Mouse (Mus musculus): ENCODE results near the gene Plxna4. TPM values are rescaled to one million over a fixed set of nuclear protein-coding genes. Genes with fewer than 3 reads are reported as not detected.

Plxna4 gene
- polyA plus RNA-seq, 1 experiment = not detected

DNA sequence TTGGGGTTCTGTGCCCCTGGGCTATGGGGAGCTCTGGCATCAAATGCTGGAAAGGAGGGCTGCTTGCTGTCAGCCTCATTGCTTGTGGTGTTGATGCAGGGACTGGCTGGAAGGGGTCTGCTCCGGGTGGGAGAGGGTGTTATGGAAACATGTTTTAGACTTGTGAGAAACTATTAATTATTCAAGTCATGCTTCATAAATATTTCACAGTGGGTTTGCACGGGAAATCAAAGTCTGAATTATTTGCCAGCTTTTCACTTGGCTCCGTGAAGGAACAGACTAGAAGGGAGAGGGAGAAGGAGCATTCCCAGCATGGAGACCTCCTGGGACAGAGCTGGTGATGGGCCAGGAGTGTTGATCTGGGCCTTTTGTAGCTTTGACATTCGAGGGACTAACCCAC lies 384.6 kb downstream of the Plxna4 start:
- WGBS = 41% methylated on average over 4 of the region's 4 CpGs
- no peaks in the 10 kb centered on the region for H3K4me1 ChIP-seq (ENCODE audit: control insufficient read depth, insufficient read depth, low read length)
- TF ChIP-seq POLR2A (IDR thresholded peaks at IDR 0.05; ENCODE audit: insufficient read depth, low read depth, low read length) (no peak), CTCF (IDR thresholded peaks at IDR 0.05; ENCODE audit: insufficient read depth, low read depth, low read length) (no peak)
- H3K4me3 ChIP-seq (ENCODE audit: insufficient read depth, low read depth, low read length) = no peak overlapping the region
- no peak overlapping the region for H3K27ac ChIP-seq (ENCODE audit: insufficient read depth, low read depth, low read length)

DNA sequence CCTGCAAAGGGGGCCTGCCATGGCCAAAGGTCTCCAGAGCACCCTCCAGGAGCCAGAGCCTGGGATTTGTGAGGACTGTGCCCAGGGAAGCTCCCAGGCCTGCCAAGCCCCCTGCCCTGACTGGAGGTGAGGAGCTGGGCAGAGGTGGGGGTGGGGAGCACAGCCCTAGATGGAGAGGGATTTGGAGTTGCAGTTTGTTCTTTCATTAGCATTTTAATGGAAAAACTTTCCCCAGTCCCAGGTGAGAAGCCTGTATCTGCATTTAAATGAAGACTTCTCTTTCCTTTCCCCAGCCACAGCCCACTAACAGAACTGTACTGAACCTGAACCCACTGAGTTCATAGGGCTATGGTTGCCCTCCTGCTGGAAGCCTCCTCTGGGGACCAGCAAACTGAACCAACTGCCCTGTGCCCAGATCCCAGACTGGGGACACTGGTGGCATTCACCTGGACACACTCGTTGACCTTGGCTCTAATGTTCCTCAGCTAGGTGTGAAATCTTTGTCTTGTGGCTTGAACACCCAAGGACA lies 385.3 kb downstream of the Plxna4 start:
- H3K4me3 ChIP-seq (ENCODE audit: insufficient read depth, low read depth, low read length) = no peak overlapping the region
- 54% methylated on average over 1 of the region's 1 CpGs for WGBS
- no peak for TF ChIP-seq POLR2A (IDR thresholded peaks at IDR 0.05; ENCODE audit: insufficient read depth, low read depth, low read length)
- no peak for TF ChIP-seq CTCF (IDR thresholded peaks at IDR 0.05; ENCODE audit: insufficient read depth, low read depth, low read length)
- H3K4me1 ChIP-seq (ENCODE audit: control insufficient read depth, insufficient read depth, low read length) = no peaks in the 10 kb centered on the region
- H3K27ac ChIP-seq (ENCODE audit: insufficient read depth, low read depth, low read length) = no peak overlapping the region

DNA sequence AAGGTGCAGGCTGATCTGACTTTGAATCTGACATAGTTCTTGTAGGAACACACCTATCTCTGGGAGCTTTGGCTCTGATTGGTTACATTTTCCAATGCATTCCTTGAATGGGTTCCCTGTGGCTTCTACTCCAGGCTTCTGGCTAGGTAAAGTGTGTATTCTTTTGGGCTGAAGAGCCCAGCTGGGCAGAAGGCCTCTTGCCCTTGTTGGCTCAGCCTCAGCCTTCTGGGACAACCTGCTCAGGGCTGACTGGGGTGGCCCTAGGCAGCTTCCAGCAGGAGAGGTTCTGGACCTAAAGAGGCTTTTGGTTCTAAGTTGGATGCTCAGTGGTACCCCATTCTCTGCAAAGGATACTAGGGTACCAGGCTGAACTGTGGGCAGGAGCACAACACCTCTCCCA lies 386.5 kb downstream of the Plxna4 start:
- TF ChIP-seq CTCF (IDR thresholded peaks at IDR 0.05; ENCODE audit: insufficient read depth, low read depth, low read length) (no peak), POLR2A (IDR thresholded peaks at IDR 0.05; ENCODE audit: insufficient read depth, low read depth, low read length) (no peak)
- Histone ChIP-seq H3K4me1 (ENCODE audit: control insufficient read depth, insufficient read depth, low read length) (no peaks in the 10 kb centered on the region), H3K4me3 (ENCODE audit: insufficient read depth, low read depth, low read length) (no peak overlapping the region), H3K27ac (ENCODE audit: insufficient read depth, low read depth, low read length) (no peak overlapping the region)

DNA sequence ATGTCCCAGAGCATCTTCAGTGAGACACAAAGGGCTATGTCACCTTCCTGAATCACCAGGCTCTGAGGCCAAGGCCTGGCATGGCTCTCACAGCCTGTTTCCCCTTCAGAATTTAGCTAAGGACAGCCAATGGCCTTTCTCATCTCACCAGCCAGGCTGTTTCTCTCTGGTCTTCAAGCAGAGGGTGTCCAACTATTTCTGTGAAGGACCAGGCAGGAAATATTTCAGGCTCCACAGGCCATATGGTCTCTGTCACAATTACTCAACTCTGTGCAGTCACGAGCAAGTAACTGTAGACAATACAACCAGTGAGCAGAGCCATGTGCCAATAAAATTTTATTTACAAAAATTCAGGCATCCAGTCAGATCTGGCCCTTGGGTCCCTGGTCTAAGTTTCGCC lies 388.4 kb downstream of the Plxna4 start:
- TF ChIP-seq CTCF (IDR thresholded peaks at IDR 0.05; ENCODE audit: insufficient read depth, low read depth, low read length) = no peak
- no peak for TF ChIP-seq POLR2A (IDR thresholded peaks at IDR 0.05; ENCODE audit: insufficient read depth, low read depth, low read length)
- Histone ChIP-seq H3K27ac (ENCODE audit: insufficient read depth, low read depth, low read length) (no peak overlapping the region), H3K4me3 (ENCODE audit: insufficient read depth, low read depth, low read length) (no peak overlapping the region), H3K4me1 (ENCODE audit: control insufficient read depth, insufficient read depth, low read length) (no peaks in the 10 kb centered on the region)
- 99% methylated on average over 2 of the region's 2 CpGs for WGBS

DNA sequence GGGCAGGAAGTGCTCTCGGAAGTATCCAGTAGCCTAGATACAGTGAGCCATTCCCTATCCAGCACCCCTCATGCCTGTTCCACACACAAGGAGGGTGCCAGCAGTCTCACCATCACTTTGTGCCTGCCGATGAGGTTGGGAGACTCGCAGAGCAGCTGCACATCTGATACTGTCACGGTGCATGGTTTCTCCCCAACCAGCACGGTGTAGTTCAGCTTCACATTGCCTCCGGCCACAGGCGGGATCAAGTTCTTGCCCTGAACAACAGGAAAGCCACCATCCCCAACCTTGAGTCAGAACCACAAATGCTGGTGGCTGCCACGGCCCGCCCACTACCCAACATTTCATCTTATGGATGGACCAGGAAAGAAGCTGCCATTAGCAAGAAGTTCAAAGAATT lies 391.1 kb downstream of the Plxna4 start:
- H3K27ac ChIP-seq (ENCODE audit: insufficient read depth, low read depth, low read length) = no peak overlapping the region
- WGBS = 93% methylated on average over 9 of the region's 9 CpGs
- TF ChIP-seq CTCF (IDR thresholded peaks at IDR 0.05; ENCODE audit: insufficient read depth, low read depth, low read length) (no peak), POLR2A (IDR thresholded peaks at IDR 0.05; ENCODE audit: insufficient read depth, low read depth, low read length) (no peak)
- H3K4me1 ChIP-seq (ENCODE audit: control insufficient read depth, insufficient read depth, low read length) = no peaks in the 10 kb centered on the region
- H3K4me3 ChIP-seq (ENCODE audit: insufficient read depth, low read depth, low read length) = no peak overlapping the region

DNA sequence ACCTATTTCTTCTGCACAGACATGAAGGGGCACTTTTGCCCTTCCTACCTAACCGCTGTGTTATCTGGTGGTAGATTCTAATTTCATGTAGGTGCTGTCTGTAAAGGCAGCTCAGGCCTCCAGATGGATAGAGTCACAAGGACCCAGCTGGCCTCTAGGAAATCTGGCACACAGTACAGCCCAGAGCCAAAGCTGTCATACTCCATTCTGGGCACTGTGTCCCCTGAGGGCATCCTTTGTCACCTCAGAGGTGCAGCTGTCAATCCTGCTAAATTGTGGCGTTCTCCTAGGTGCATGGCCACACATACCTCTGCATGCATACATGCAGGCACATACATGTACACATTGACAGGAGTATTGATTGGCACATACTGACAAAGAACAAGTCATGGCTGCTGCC lies 394.9 kb downstream of the Plxna4 start:
- Histone ChIP-seq H3K4me3 (ENCODE audit: insufficient read depth, low read depth, low read length) (no peak overlapping the region), H3K27ac (ENCODE audit: insufficient read depth, low read depth, low read length) (no peak overlapping the region), H3K4me1 (ENCODE audit: control insufficient read depth, insufficient read depth, low read length) (no peaks in the 10 kb centered on the region)
- TF ChIP-seq POLR2A (IDR thresholded peaks at IDR 0.05; ENCODE audit: insufficient read depth, low read depth, low read length) (no peak), CTCF (IDR thresholded peaks at IDR 0.05; ENCODE audit: insufficient read depth, low read depth, low read length) (no peak)
- WGBS = 93% methylated on average over 2 of the region's 2 CpGs

DNA sequence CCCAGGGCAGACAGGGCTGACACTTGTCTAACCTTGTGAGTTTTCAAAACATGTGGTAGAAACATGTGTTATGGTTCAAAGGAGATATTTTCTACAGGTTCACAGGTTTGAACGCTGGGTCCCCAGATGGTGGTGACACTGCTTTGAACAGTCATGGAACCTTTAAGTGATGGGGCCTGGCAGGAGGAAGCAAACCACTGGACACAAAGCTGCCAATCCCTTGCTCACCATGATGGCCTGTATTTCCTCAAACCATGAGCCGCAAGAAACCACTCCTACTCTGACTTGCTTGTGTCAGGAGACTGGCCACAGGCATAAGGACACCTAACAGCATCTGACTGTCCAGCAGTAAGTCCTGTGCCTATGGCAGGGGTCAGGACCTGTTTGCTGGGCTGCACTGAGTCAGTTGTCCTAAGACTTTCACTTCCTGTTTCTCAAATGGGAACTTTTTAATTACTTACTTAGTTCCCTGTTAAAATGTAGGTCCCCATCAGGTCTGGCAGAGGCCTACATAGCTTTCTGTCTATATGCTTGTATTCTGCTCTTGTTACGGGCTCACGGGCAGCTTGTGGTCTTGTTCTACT lies 403.5 kb downstream of the Plxna4 start:
- Histone ChIP-seq H3K4me3 (ENCODE audit: insufficient read depth, low read depth, low read length) (no peak overlapping the region), H3K27ac (ENCODE audit: insufficient read depth, low read depth, low read length) (no peak overlapping the region), H3K4me1 (ENCODE audit: control insufficient read depth, insufficient read depth, low read length) (peaks cover 6% of the 10 kb centered on the region)
- WGBS = 96% methylated on average over 4 of the region's 4 CpGs
- TF ChIP-seq CTCF (IDR thresholded peaks at IDR 0.05; ENCODE audit: insufficient read depth, low read depth, low read length) (no peak), POLR2A (IDR thresholded peaks at IDR 0.05; ENCODE audit: insufficient read depth, low read depth, low read length) (no peak)

DNA sequence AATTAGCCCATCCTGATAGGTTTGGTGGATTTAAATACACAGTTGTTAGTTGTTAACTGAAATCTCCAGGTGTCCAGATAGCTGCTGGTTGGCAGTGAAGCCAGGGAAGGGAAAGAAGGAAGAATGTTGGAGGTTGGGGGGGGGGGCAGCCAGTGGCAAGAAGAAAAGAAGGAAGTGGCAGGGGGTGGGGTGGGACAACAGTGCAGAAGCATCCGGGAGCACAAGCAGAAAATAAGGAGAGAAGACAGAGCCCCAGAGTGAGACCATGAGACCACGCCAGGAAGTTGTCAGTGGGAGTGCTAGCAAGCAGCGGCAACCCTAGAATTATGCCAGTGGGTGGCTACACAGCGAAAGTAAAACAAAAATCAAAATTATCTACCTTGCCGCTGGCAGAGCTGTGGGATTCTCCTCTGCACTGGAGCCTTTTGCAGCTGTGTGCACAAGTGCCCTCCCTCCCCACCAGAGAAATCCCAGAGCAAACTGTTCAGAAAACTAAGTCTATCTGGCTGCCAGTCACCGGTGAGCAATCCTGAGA lies 404.3 kb downstream of the Plxna4 start:
- no peak for TF ChIP-seq POLR2A (IDR thresholded peaks at IDR 0.05; ENCODE audit: insufficient read depth, low read depth, low read length)
- no peak for TF ChIP-seq CTCF (IDR thresholded peaks at IDR 0.05; ENCODE audit: insufficient read depth, low read depth, low read length)
- peaks cover 6% of the 10 kb centered on the region for H3K4me1 ChIP-seq (ENCODE audit: control insufficient read depth, insufficient read depth, low read length)
- 25% methylated on average over 6 of the region's 6 CpGs for WGBS
- no peak overlapping the region for H3K4me3 ChIP-seq (ENCODE audit: insufficient read depth, low read depth, low read length)
- no peak overlapping the region for H3K27ac ChIP-seq (ENCODE audit: insufficient read depth, low read depth, low read length)

DNA sequence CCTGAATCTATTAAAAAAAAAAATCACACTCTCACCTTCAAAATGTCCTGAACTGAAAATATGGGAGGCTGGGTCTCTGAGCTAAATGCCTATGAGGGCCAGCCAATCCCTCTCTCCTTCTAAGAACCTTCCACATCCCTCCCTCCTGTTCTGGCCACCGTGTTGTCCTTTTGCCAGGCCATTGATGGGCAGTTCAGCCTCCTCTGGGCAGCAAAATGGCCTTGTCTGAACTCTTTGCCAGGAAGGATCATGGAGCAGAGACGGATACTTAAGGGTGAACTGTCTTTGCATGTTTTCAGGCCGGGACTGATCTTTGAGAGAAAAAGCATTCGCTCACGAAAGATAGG lies 408.0 kb downstream of the Plxna4 start:
- Histone ChIP-seq H3K27ac (ENCODE audit: insufficient read depth, low read depth, low read length) (no peak overlapping the region), H3K4me3 (ENCODE audit: insufficient read depth, low read depth, low read length) (no peak overlapping the region), H3K4me1 (ENCODE audit: control insufficient read depth, insufficient read depth, low read length) (peaks cover 6% of the 10 kb centered on the region)
- TF ChIP-seq CTCF (IDR thresholded peaks at IDR 0.05; ENCODE audit: insufficient read depth, low read depth, low read length) (no peak), POLR2A (IDR thresholded peaks at IDR 0.05; ENCODE audit: insufficient read depth, low read depth, low read length) (no peak)
- WGBS = 73% methylated on average over 5 of the region's 5 CpGs

All from olfactory bulb, adult 2 months (tissue).